Mouse (Mus musculus) hindlimb bud, embryonic 11.5 days (tissue): ENCODE results near the gene Sgsm2.

ENCODE experiments used
- DNase-seq: peaks from one replicate; pipeline ENCODE4 v3.0.0-alpha.2; 2012; ENCODE audit warnings: low read depth, low spot score; ENCODE audit errors: extremely low spot score

Gene Sgsm2

DNA sequence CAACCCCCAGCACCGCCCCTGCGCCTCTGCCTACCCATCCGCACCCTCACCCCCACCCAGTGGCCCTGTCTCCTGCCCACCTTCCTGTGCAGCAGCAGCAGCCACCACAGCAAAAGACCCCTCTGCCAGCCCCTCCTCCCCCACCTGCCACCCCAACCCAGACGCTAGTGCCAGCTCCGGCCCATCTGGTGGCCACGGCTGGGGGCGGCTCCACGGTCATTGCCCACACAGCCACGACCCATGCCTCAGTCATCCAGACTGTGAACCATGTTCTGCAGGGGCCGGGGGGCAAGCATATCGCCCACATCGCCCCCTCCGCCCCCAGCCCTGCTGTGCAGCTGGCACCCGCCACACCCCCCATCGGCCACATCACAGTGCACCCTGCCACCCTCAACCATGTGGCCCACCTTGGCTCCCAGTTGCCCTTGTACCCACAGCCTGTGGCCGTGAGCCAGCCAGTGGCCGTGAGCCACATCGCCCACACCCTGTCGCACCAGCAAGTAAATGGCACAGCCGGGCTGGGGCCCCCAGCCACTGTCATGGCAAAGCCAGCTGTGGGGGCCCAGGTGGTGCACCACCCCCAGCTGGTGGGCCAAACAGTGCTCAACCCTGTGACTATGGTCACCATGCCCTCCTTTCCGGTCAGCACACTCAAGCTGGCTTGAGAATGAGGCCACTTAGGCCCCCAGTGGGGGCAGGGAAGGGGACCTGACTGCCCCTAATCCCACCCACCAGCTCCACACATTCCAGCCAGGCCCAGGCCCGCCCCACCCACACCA is 54.0 kb downstream of the Sgsm2 start:
- no peak for DNase-seq

DNA sequence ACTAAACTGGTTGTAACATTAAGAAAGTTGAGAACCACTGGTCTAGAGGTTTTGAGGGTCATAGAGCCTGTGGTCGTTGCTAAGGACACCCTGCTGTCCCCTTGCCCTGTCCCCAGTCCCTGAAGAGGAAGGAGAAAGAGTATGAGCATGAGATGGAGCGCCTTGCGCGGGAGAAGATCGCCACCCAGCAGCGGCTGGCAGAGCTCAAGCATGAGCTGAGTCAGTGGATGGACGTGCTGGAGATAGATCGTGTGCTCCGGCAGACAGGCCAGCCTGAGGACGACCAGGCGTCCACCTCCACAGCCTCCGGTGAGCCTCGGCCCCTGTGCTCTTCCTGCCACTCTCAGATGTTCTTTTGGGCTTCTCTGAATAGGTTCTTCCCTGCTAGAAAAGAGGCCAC is 54.8 kb downstream of the Sgsm2 start:
- DNase-seq: no peak

DNA sequence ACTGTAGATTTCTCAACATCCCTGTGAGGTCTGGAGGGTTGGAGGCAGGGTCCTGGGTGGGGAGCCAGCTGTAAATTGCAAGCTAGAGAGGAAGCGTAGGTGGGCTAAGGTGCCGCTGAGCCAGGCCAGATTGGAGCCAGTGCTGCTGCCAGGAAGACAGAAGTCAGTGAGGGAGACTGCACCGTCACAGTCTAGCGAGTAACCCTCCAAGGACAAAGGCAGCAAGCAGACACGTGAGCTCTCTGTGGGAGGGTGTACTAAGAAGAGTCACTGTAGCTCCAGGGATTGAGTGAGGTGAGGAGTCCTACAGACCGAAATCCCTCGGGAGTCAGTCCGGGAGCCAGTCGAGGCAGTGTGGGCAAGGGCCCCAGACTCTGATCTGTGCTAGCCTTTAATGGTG is 55.5 kb downstream of the Sgsm2 start:
- DNase-seq: no peak

DNA sequence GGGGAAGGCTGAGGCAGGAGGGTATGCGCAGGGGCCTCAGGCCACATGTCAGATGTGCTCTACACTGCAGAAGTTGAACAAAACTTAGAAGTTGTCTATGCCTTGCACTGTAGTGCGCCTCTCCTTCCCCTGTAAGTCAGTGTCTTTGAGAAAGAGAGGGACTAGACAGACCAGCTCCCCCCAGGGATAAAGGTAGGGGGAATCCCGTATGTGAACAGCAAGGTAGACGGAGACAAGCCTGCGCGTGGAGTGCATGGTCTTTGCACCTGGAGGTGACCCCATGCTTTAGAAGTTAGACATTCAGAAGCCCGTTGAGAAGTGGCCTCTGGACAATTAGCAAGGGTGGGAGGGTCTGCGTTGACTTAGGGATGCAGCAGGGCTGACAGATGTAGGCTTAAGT is 56.1 kb downstream of the Sgsm2 start:
- no peak for DNase-seq

DNA sequence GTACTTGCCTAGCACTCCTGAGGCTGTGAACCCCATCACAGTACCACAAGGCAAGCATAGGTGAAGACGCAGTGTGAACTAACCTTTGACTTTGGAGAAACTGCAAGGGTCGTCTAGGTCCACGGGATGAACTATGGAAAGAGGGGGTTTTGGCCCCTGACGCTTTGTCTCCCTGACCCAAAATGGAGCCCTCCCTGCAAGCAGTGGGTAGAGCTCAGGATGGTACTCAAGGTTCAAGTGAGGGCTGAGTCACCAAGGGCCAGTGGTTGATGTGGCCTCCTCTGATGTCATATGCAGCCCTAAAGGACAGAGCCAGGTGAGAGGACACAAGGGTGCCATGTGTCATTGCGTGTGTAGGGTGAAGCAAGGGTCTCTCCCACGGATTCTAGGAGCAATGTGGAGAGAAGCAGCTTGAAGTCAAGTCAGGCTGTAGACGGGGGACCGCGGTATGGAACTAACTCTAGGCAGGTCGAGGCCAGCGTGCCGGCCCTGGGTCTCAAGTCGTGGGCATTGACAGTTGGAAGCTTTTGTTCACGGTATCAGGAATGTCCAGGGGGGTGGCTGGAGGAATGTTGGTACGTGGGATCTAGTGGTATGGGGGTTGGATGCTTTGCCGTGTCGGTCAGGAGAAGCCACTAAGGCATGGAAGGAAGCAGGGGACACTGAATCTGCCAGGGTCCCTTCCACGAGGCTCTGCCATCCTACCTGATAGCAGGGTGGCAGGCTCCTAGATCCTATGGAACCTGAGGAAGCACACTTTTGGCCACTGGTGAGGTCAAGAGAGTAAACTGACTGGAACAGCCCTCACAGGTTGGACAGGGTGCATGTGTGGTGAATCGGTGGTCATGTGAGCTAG is 56.8 kb downstream of the Sgsm2 start:
- no peak for DNase-seq

DNA sequence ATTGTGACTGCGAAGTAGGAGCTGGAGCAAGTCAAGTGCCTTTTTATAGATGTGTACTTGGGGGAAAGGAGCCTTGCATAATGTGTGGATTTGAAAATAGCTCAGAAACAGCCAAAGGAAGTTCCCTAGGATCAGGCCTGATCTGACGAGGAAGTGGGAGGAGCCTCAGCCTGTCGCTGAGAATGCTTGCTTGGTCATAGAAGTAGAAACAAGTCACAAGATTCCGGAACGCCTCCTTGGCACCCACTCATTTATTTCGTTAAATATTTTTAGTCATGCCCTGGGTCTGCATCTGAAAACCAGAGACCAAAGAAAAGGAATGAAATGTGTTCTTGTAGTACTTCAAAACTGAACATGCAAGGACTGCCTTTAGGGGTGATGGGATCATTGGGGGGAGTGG is 57.9 kb downstream of the Sgsm2 start:
- DNase-seq: no peak

DNA sequence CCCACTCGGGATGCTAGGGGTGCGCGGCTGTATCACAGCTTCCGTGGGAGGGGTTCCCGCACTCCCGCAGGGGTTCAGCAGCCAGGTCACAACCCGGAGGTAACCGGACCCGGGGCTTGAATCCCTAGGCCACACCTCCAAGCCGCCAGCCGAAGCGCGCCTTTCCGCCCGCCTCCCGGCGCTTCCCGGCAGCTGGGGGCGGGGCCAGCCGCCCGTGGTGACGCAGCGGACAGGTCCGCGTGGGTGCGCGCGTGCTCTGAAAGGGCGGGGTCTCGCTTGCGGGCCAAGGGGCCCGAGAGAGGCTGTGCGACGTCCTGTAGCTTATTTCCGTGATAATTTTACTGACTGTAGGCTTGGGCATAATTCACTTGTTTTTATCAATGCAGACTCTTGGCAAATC is 58.4 kb downstream of the Sgsm2 start:
- no peak for DNase-seq

DNA sequence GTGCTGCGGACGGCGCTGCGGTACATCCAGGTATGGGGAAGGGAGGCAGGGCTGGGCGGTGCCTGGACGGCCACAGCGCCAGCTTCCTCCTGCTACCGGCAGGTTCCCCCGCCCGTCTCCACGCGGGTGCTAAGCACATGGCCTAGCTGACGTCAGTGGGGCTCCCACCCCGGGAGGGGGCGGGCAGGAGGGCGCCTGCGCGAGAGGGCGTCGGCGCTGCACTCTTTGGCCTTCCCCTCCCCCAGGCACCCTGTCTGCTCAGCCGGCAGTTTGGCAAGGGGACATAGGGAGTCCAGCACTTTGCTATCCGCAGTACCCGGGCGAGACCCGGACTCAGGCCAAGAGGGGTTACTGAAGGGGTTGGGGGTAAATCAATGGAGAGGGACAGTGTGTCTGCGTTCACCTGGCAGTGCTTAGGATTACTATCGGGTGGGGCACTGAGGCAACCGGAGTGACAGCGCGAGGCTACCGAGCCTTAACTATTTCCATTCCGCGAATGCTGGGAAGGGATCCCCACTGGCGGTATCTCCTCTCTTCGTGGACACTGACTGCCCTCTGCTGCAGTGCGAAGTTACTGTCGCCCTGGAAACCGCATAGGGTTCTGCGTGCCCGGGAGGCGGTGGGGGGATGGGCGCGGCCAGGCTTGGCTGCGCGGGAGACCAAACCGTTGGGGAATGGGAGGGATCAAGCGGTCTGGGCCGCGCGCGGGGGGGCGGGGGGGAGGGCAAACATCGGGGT is 59.0 kb downstream of the Sgsm2 start:
- no peak for DNase-seq

DNA sequence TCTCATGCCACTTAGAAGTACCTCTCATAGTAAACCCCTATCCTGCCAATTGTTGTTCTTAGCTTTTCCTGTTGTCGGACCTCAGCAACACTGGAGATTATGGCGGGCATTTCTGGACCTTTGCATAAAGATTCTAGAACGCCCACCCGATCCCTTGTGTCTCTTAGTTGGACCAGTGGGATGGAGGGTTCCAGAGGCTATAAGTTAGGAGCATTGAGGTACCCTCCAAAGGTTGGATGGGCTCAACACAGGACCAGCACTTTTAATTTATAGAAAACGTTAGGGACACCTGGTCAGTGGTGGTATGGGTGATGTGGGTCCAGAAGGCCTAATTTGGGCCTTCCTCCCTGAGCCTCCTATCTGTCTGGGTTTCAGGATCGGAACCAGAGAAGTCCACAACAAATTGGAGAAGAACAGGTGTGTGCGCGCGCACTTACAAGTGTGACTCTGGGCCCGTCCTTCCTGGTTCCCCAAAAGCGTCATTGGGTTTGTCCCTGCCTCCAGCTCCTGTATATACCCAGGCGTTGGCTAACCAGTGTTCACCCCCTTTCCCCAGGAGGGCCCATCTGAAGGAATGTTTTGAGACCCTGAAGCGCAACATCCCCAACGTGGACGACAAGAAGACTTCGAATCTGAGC is 59.7 kb downstream of the Sgsm2 start:
- no peak for DNase-seq

DNA sequence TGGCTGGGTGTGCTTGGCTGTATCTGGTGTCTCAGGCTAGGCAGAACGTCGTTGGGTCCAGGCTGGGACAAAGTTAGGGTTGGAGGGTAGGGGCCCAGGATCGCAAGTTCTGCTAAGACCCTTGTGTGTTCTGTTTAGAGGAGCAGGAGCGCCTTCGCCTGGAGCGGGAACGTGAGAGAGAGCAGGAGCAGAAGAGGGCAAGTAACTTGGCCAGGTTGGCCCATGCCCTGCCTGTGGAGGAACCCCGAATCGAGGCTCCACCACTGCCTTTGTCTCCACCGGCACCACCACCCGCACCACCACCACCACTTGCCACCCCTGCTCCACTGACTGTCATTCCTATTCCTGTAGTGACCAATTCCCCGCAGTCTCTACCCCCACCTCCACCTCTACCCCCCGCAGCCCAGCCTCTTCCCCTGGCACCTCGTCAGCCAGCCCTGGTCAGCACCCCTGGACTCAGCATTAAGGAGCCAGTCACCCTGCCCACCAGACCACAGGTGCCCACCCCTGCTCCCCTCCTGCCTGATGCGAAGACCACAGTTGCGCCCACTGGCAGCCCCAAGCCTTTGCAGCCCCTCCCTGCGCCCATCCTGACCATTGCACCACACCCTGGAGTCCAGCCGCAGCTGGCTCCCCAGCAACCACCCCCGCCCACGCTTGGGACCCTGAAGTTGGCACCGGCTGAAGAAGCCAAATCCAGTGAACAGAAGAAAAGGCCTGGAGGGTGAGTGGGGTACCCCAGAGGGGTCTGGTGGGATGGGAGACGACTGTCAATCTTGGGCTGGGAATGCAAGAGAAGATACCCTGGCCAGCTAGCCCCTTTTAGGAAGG is 60.4 kb downstream of the Sgsm2 start:
- no peak for DNase-seq

DNA sequence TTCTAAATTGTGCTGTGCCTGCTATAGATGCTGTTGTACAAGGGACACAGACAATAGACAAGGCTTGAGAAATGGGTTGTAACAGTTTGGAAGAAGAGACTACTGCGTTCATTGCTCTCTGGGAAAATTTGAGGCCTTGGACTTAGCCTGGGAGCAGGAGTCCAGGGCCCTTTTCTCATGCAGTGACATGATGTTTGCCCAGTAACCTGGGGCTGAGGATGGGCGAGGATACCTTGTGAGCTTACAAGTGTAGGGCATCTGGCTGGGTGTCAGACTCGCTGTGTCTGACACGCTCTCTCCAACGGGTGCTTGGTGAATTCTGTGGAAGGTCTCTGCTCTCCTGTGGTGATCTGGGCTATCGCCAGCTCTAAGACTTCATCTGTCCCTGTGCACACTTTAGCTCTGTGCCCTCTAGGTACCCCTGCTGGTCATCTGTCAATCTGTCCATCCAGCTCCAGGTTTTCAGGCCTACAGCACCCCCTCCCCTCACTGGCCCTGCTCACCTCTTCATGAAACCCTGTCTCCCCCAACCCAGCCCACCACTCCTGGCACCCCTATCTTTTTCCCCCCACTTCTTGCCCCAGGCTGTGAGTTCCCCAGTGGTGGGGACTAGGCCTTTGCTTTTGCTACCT is 61.2 kb downstream of the Sgsm2 start:
- DNase-seq: no peak

DNA sequence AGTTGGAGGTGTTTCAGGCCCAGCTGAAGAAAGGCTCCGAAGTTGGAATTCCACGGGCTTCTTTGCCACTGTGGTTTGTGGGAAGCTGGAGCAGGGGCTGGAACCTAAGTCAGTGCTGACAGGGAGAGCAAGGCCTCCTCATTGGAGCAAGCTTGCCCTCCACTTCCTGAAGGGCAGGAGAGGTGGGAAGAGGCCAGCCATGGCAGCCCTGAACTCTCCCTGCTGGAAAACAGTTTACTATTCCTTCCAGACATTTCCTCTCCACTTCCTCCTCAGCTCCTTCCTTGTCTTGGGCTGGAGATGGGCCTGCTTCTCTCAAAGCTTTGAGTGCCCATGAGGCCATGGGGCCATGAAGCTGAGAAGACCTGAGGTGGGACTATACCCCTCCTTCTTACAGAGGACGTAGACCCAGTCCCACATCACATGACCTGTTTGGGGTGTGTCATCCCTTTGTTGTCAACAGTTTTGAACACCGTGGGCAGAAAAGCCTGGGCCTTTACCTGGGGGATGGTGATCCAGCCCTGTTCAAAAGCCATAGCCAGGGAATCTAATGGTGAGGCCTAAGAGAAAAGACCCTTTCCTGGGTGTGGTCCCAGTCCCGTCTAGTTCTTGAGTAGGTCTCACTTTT is 62.1 kb downstream of the Sgsm2 start:
- no peak for DNase-seq

DNA sequence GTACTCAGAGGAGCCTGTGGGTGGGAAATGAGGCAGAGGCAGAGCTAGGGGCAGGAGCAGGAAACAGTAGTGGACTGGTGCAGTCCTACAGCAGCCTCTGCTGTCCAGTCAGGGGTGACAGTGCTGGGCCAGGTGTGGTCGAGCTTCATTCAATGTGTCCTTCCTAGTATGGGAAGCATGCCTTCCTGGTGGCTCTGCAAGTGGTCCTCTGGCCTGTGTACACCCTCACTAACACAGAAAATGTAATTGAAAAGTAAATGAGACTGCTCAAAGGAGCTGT is 62.6 kb downstream of the Sgsm2 start:
- no peak for DNase-seq

DNA sequence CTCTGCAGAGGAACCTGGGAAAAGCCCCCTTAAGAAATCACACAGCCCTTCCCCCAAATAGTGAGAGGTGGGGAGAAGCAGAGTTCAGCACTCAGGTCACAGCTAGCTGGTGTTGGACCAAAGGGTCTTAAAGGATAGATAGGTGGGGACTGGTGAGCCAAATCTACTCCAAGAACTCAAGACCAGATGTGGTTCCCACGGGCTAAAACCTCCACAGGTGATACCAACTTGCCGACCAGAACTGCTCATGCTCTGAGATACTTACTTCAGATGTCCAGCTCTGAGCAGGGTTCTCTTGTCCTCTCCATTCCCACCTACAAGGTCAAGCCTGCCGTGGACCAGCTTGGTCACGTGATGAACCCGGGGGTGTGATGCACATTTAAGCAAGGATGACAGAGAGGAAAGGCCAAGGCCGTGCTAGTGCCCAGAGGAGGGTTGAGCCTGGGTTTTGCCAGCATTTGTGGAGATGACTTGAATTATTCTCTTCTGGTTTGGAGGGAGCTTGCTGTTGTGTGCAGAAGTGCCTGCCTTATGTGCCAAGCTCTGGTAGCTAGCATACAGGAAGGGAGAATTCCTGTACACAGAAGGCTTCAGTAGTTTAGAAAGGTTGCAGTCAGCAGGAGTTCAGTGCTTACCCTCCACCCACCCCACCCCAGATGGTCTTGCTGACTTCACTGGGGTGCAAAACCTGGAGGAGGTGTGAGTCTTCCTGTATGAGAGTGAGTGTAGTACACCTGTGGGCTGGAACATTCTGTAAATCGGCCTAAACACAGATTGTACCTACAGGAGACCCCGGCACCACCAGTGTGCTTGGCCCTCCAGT is 63.1 kb downstream of the Sgsm2 start:
- DNase-seq: no peak

DNA sequence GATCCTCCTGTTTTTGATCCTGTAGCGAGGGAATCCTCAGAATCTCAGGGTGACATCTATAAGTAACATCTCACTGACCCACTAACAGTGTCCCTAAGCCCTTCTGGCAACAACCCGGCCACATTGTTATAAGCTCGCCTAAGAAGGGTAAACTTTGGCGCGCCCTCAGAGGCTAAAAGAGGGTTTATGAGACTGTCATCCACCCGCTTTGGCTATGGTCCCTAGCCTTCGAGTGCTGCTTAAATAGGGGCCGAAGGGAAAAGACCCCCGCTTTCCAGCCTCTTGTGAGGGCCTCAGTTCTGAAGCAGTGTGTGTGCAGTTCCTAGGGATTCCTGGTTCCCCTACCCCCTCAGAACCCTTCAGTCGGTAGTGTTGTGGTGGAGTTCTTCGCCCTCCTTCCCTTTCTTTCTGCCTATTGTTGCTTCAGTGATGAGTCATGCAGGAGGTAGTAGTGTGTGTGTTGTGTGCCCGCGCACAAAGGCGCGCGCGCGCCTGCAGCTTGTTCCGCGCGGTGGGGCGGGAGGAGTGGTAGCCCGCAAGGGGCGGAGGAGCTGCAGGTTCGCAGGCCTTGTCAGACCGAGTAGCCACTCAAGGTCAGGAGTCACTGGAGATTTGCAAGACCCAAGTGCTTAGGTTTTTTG is 64.2 kb downstream of the Sgsm2 start:
- DNase-seq: no peak

DNA sequence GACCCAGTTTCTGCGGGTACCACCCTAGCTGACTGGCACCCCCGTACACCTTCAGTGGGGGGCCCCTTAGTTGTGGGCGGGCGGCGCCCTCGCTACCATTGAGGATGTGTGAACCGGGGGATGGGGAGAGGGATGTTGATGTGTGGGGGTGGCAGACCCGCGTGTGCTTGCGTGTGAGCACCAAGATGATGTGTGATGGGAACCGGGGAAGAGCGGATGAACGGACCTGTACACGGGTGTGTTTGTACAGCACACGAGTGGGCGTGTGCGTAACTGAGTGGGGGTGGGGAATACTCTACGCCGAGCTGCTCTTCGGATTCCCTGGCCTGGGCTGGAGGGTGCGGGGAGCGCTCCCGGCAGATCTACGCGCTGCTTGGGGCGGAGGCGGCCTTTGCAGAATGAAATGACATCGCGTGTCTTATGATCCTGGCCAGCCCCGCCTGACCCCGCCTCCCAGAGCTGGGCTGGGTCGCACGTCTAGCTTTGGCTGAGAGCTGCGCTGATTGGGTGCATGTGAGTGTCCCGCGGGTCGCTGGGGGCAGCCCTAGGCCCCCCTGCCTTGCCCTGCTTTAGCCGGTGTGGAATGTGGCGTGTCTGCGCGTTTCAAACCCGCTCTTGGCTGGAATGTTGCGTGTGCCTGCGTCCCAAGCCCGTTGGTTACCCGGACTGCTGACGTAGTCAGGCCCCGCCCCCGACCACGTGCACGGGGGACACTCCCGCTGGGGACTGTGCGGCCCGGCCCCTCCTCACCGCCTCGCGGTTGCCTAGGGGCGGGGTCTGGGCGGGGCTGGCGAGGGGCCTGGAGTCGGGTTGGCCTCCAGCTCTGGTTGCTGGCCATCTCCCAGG is 65.0 kb downstream of the Sgsm2 start:
- DNase-seq: peak; percentile 86

DNA sequence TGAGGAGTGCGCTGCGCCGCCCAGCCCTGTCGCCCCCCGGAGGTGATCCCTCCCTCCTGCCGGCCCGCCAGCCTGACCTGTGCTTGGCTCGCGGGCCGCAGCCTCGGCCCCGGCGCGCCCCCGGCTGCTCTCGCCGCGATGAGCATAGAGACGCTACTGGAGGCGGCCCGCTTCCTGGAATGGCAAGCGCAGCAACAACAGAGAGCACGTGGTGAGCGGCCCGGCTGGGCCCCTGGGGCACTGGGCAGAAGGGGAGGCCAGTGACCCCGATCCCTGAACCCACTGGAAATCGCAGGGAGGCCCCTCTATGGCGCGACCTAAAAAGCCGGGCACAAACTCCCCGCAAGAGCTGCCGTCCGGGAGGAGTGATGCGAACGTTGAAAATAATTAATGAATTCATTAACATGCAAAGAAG is 65.7 kb downstream of the Sgsm2 start:
- DNase-seq: no peak
